ENCODE assay signal across 17 mouse cellular contexts in the genomic region with DNA sequence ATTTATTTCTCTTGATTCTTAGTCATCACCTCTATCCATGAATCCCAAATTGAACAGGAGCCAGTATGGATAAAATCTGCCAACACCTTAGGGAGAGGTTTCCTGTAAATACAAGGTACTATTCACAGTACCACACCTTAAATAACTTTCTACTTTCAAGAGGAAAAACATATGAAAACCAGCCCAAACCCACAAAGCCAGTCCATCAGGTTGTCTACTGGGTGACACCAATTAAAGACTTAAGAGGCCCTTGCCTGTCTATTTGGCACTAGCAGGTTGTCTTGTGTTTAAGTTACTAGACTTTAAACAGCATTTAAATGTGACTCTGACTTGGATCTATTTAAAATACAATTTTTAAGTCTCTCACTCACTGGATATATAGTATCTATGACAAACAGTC.
"Had no signal": no experiment of that assay in that cellular context is flagged by ENCODE, and none has a peak within 500 bp of the region (broad histone marks: within the 10 kb centered on the region; RNA-seq: fewer than 3 reads in every experiment).

No protein-coding gene starts in this region.

- H3K4me1 ChIP-seq: lung, embryonic 15.5 days; megakaryocyte, embryonic 14.5 days; midbrain, embryonic 13.5 days; midbrain, embryonic 15.5 days; neural tube, embryonic 12.5 days had no signal

- H3K9ac ChIP-seq: liver, postnatal 0 days; lung, embryonic 15.5 days; midbrain, embryonic 13.5 days; midbrain, embryonic 15.5 days; neural tube, embryonic 12.5 days had no signal

- ATAC-seq: liver, postnatal 0 days; lung, postnatal 0 days; midbrain, embryonic 13.5 days; midbrain, embryonic 15.5 days had no signal

- H3K27me3 ChIP-seq: lung, embryonic 15.5 days; megakaryocyte, embryonic 14.5 days; midbrain, embryonic 13.5 days; midbrain, embryonic 15.5 days; neural tube, embryonic 12.5 days had no signal

- DNase-seq: liver, postnatal 0 days; lung, adult 2 months; lung, postnatal 14 days; lung, postnatal 36 days; right cerebral cortex, postnatal 14 days; spleen, adult 18-20 months; thymus, adult 2 months; thymus, postnatal 14 days; thymus, postnatal 36 days had no signal

- H3K4me2 ChIP-seq: lung, embryonic 15.5 days; midbrain, embryonic 11.5 days; midbrain, embryonic 13.5 days; midbrain, embryonic 15.5 days; neural tube, embryonic 12.5 days had no signal

- H3K27ac ChIP-seq: lung, embryonic 15.5 days; macrophage; midbrain, embryonic 13.5 days; midbrain, embryonic 15.5 days; neural tube, embryonic 12.5 days had no signal

- H3K4me3 ChIP-seq: lung, embryonic 15.5 days; megakaryocyte, embryonic 14.5 days; midbrain, embryonic 13.5 days; midbrain, embryonic 15.5 days; neural tube, embryonic 12.5 days had no signal

- H3K36me3 ChIP-seq: lung, embryonic 15.5 days; midbrain, embryonic 13.5 days; midbrain, embryonic 15.5 days; neural tube, embryonic 12.5 days had no signal

- H3K9me3 ChIP-seq: lung, embryonic 15.5 days; midbrain, embryonic 13.5 days; midbrain, embryonic 15.5 days; neural tube, embryonic 12.5 days had no signal
